10 mouse cellular contexts compared by ENCODE assay signal in genomic region chr4:39697565-39697964, GRCm38 (mm10).
A peak's percentile ranks its signal among the peaks of the same experiment; 100 is the strongest.
DNase-seq lines count a peak whose midpoint lies in the region; ATAC-seq and TF ChIP-seq lines count a peak whose summit lies in the region.
"Had no signal": no experiment of that assay in that cellular context is flagged by ENCODE, and none has a peak within 500 bp of the region (broad histone marks: within the 10 kb centered on the region; RNA-seq: fewer than 3 reads in every experiment).

No protein-coding gene starts in this region.

- DNase-seq in intestine, embryonic 14.5 days (ENCODE audit: low spot score), result peak; percentile 66
- peak; percentile 90 for DNase-seq in brain, embryonic 14.5 days (ENCODE audit: low read depth)
- DNase-seq in kidney, adult 9 months, result peak; percentile 56
- DNase-seq in limb, embryonic 11.5 days (ENCODE audit: low spot score), result peak; percentile 53
- DNase-seq in right cerebral cortex, postnatal 25 days, result peak; percentile 59

- WGBS in intestine, embryonic 14.5 days, result 44% methylated on average over 5 of the region's 5 CpGs
- WGBS in intestine, embryonic 16.5 days, result 34% methylated on average over 5 of the region's 5 CpGs
- 18% methylated on average over 5 of the region's 5 CpGs for WGBS in forebrain, embryonic 16.5 days
- WGBS in limb, embryonic 11.5 days, result 41% methylated on average over 5 of the region's 5 CpGs

- H3K4me3 ChIP-seq in intestine, embryonic 14.5 days (ENCODE audit: low read depth, low read length), result no peak overlapping the region
- H3K4me3 ChIP-seq in intestine, embryonic 16.5 days (ENCODE audit: low read length), result no peak overlapping the region
- H3K4me3 ChIP-seq in forebrain, embryonic 16.5 days (replicated peaks; ENCODE audit: low read length), result no peak overlapping the region
- H3K4me3 ChIP-seq in limb, embryonic 11.5 days (ENCODE audit: low read depth, low read length), result no peak overlapping the region
- H3K4me3 ChIP-seq: hindbrain, embryonic 15.5 days had no signal

- ATAC-seq in intestine, embryonic 14.5 days (replicated peaks; ENCODE audit: low FRiP score, low TSS enrichment, low read depth), result no peak
- ATAC-seq in intestine, embryonic 16.5 days, result no peak
- peak; percentile 61; the same call in 1 of the 2 replicates for ATAC-seq in forebrain, embryonic 16.5 days
- ATAC-seq in limb, embryonic 11.5 days (ENCODE audit: insufficient number of reproducible peaks, low FRiP score, low TSS enrichment, low read depth), result no peak
- no peak for ATAC-seq in erythroblast, adult 5-6 weeks (replicated peaks; ENCODE audit: low FRiP score, poor library complexity, severe bottlenecking)

- no peak for TF ChIP-seq POLR2A in brain, embryonic 14.5 days (IDR thresholded peaks at IDR 0.05; ENCODE audit: borderline replicate concordance, extremely low read depth, insufficient read depth, insufficient read length, poor library complexity, severe bottlenecking)

- no peak overlapping the region for H3K9ac ChIP-seq in intestine, embryonic 14.5 days (ENCODE audit: low read length)
- no peak overlapping the region for H3K9ac ChIP-seq in intestine, embryonic 16.5 days (ENCODE audit: low read depth, low read length)
- H3K9ac ChIP-seq in forebrain, embryonic 16.5 days (replicated peaks; ENCODE audit: low read depth, low read length), result no peak overlapping the region
- no peak overlapping the region for H3K9ac ChIP-seq in limb, embryonic 11.5 days (ENCODE audit: low read length)
- H3K9ac ChIP-seq: hindbrain, embryonic 15.5 days had no signal

- H3K4me1 ChIP-seq in intestine, embryonic 14.5 days (replicated peaks; ENCODE audit: control insufficient read depth, insufficient read depth, low read length), result no peaks in the 10 kb centered on the region
- H3K4me1 ChIP-seq in intestine, embryonic 16.5 days (ENCODE audit: control insufficient read depth, insufficient read depth, low read length), result no peaks in the 10 kb centered on the region
- no peaks in the 10 kb centered on the region for H3K4me1 ChIP-seq in forebrain, embryonic 16.5 days (replicated peaks; ENCODE audit: control insufficient read depth, insufficient read depth, low read length)
- H3K4me1 ChIP-seq in limb, embryonic 11.5 days (ENCODE audit: control insufficient read depth, insufficient read depth, low read length), result no peaks in the 10 kb centered on the region
- H3K4me1 ChIP-seq: hindbrain, embryonic 15.5 days had no signal

- H3K27me3 ChIP-seq in intestine, embryonic 14.5 days (replicated peaks; ENCODE audit: control insufficient read depth, insufficient read depth, low read length), result no peaks in the 10 kb centered on the region
- H3K27me3 ChIP-seq in intestine, embryonic 16.5 days (replicated peaks; ENCODE audit: control insufficient read depth, insufficient read depth, low read length), result no peaks in the 10 kb centered on the region
- H3K27me3 ChIP-seq in forebrain, embryonic 16.5 days (replicated peaks; ENCODE audit: control insufficient read depth, insufficient read depth, low read length), result no peaks in the 10 kb centered on the region
- H3K27me3 ChIP-seq in limb, embryonic 11.5 days (ENCODE audit: control insufficient read depth, insufficient read depth, low read length), result no peaks in the 10 kb centered on the region
- H3K27me3 ChIP-seq: hindbrain, embryonic 15.5 days had no signal

- 0 out of 2 replicates have a peak, but pooled peaks cover 2% of the 10 kb centered on the region for H3K9me3 ChIP-seq in intestine, embryonic 14.5 days (ENCODE audit: control insufficient read depth, low read length)
- no peaks in the 10 kb centered on the region for H3K9me3 ChIP-seq in intestine, embryonic 16.5 days (ENCODE audit: control insufficient read depth, low read length)
- no peaks in the 10 kb centered on the region for H3K9me3 ChIP-seq in forebrain, embryonic 16.5 days (ENCODE audit: control insufficient read depth, low read length)
- no peaks in the 10 kb centered on the region for H3K9me3 ChIP-seq in limb, embryonic 11.5 days (ENCODE audit: control insufficient read depth, low read length)
- H3K9me3 ChIP-seq: G1E; hindbrain, embryonic 15.5 days had no signal

- H3K4me2 ChIP-seq in intestine, embryonic 14.5 days (ENCODE audit: low read length), result no peak overlapping the region
- no peak overlapping the region for H3K4me2 ChIP-seq in intestine, embryonic 16.5 days (ENCODE audit: low read depth, low read length)
- no peak overlapping the region for H3K4me2 ChIP-seq in forebrain, embryonic 16.5 days (ENCODE audit: low read length)
- no peak overlapping the region for H3K4me2 ChIP-seq in limb, embryonic 11.5 days (ENCODE audit: low read depth, severe bottlenecking)
- H3K4me2 ChIP-seq: hindbrain, embryonic 15.5 days had no signal

- TF ChIP-seq CTCF in brain, embryonic 14.5 days (IDR thresholded peaks at IDR 0.05; ENCODE audit: borderline replicate concordance, extremely low read depth, insufficient read depth, insufficient read length), result peak; percentile 61; the same call in 1 of the 2 replicates

- H3K36me3 ChIP-seq in intestine, embryonic 14.5 days (ENCODE audit: control insufficient read depth, insufficient read depth, low read length), result no peaks in the 10 kb centered on the region
- no peaks in the 10 kb centered on the region for H3K36me3 ChIP-seq in intestine, embryonic 16.5 days (ENCODE audit: control insufficient read depth, insufficient read depth, low read length)
- no peaks in the 10 kb centered on the region for H3K36me3 ChIP-seq in forebrain, embryonic 16.5 days (ENCODE audit: control insufficient read depth, insufficient read depth)
- no peaks in the 10 kb centered on the region for H3K36me3 ChIP-seq in limb, embryonic 11.5 days (ENCODE audit: control insufficient read depth, insufficient read depth, low read length)
- H3K36me3 ChIP-seq: G1E; hindbrain, embryonic 15.5 days had no signal

- H3K27ac ChIP-seq in intestine, embryonic 14.5 days (ENCODE audit: low read depth), result no peak overlapping the region
- no peak overlapping the region for H3K27ac ChIP-seq in intestine, embryonic 16.5 days (ENCODE audit: low read length)
- no peak overlapping the region for H3K27ac ChIP-seq in forebrain, embryonic 16.5 days (ENCODE audit: low read length)
- H3K27ac ChIP-seq in limb, embryonic 11.5 days (replicated peaks; ENCODE audit: low read depth, low read length), result no peak overlapping the region
- H3K27ac ChIP-seq: hindbrain, embryonic 15.5 days had no signal
